Mouse (Mus musculus) lung, postnatal 25 days (tissue): ENCODE data around the gene Tnni2.
A peak's percentile ranks its signal among the peaks of the same experiment; 100 is the strongest.

Experiments used
- DNase-seq: peaks from one replicate; pipeline ENCODE4 v3.0.0; 2022; ENCODE audit warnings: low spot score

Gene Tnni2

DNA sequence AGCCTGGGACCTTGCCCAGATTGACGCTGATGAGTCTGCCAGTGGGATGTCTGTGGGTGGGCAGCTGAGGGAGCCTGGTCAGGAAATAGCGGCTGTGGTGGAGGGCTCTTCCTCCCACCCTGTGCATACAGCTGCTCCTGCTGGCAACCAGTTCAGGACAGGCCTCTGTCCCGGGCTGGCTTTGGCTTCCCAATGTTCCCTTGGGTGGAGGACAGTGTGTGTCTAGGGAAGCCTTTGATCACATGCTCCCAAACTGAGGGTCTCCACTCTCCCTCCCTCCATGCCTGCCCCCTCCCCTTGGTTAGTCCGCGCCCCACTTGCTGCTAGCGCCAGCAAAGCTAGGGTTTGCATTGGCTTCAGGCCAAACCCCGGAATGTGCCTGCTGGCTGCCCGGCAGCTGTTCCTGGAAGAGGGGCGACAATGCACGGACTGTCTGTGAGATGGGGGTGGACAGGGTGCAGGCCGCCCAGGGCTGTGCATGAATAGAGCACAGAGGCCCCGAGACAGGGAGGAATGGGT is 11.4 kb upstream of the Tnni2 start:
- DNase-seq: no peak

DNA sequence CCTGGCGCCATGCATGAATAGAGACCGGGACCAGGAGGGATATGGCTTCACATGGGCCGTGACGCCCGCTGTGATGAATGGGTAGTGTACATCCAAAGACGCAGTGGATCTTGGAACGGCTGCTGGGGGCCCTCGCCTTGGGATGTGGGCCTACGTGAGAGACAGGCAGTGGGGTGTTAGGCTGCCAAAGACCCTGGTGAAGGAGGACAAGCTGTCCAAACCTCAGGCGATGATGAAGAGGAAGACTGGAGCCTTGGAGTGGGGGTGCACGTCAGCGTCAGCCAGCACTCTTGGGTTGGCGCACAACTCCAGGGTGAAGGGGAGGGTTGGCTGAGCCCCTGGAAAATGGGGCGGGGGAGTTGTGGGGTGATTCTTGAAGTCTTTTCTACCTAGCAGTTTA is 10.5 kb upstream of the Tnni2 start:
- DNase-seq: no peak

DNA sequence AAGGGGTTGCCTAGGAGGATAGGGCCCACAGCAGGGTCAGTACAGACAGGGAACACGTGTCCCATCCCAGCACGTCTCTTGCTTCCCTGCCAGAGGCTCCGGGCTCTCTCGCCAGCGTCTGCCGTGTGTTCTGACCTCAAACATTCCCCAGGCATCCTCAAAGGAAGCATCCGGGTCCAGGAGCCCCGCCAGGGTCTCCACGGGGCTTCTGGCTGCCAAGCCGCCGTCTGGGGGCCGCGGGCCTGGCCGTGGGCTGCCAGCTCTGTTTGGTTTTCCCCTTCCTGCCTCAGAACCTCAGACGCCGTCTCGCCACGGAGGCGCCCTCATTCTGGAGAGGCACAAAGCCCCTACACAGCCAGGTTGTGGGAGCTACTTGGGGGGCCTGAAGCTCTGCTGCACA is 8.0 kb upstream of the Tnni2 start:
- DNase-seq: no peak

DNA sequence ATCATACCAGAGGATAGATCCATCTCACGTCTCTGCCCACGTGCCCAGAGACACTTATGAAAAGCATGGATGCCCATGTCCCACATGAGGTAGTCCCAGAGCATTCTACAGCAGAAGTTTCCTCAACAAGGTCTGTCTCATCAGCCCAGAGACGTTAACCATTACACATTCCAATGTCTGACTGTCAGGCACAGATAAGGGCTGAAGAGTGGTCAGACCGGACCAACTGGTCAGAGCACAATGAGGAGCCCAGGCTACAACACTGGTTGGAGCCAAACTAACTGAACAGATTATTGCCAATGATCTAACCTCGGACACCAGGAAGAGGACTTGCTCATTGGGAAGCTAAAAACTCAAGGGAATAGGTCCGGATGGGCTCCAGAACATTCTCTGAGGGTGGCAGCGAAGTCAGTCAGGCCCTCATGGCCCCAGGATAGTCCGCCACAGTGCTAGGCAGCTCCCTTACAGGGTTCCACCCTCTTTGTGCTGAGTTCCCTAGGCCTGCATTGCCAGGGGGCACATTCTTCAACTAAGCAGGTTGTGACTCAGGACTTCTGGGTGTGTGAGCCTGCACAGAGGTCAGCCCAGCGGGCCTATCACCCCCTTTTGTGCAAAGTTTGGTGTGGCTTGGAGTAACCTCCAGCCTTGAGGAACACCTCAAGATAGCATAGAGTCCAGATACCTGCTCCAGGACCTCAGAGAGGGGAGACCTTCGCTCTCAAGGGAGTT is 7.3 kb upstream of the Tnni2 start, which contains the start of gene Syt8:
Gene Syt8, plus strand, starts transcription at position 714 of the 729 bp plus-strand sequence.
- peak; percentile 56 for DNase-seq

DNA sequence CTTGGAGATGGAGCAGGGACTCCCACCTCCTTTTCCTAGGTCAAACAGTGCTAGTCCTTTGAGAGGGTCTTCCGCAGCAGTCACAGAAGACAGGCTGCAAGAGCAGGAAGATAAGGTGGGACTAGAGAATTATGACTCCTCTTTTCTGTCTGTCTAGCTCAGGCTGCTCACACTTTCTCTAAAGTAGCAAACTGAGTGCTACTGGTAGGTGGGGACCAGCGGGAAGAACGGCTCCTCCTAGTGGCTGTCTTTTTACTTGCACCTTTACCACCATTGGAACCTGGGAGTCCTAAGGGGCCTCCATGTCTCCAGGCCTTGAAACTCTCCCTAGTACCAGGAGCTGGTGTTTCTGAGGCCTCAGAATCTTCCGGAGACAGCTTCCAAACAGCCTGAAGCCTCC is 6.1 kb upstream of the Tnni2 start:
- peak; percentile 78 for DNase-seq

DNA sequence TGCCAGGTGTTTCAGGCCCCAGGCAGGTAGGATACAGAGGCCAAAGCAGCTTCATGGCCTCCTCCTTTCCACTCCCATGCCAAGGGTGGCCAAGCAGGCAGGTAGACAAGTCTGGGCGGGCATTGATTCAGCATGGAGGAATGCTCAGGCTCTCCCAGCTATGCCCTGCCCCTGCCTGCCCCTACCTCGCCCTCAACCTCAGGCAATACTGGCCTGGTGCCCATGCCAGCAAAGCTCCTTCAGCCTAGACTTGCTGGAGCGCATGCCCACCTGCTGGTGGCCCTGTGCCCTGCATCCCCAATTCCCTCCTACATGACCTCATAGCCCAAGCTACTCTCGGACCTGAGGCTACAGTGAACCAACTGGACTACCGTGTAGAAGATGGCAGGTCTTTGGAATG is 4.3 kb upstream of the Tnni2 start:
- peak; percentile 55 for DNase-seq

DNA sequence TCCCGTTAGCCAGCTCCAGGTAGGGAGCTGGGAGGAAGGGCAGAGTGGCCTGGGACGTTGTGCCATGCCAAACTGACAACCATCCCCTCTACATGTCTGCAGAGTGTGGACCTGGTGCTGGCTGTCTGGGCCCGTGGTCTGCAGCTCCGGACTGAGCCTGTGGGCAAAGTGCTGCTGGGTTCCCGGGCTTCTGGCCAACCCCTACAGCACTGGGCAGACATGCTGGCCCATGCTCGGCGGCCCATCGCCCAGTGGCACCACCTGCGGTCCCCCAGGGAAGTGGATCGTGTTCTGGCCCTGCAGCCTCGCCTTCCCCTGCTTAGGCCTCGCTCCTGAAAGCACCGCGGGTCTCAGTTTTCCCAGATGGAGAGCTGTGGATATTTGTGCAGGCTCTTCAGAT is 1.6 kb upstream of the Tnni2 start:
- no peak for DNase-seq

DNA sequence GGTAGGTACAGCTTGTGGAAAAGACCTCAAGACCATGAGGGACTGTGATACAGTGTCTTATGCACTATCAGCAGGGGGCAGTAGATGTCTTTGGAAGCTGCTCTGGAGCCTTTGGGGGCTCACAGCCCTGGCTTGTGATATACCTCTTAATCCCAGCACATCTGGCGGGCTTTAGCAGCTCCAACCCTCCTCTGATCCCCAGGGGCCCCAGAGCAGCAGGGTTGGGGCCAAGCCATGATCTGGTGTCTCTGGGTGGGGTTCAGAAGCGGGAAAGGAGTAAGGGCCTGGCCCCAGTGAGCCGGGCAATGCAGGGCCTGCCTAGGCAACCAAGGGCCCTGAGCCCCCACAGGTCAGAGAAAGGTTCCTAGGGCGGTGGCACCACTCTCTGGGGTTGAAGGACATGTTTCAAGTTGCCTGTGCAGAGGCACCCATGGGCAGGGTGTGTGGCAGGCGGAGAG is 922 bp upstream of the Tnni2 start:
- no peak for DNase-seq

DNA sequence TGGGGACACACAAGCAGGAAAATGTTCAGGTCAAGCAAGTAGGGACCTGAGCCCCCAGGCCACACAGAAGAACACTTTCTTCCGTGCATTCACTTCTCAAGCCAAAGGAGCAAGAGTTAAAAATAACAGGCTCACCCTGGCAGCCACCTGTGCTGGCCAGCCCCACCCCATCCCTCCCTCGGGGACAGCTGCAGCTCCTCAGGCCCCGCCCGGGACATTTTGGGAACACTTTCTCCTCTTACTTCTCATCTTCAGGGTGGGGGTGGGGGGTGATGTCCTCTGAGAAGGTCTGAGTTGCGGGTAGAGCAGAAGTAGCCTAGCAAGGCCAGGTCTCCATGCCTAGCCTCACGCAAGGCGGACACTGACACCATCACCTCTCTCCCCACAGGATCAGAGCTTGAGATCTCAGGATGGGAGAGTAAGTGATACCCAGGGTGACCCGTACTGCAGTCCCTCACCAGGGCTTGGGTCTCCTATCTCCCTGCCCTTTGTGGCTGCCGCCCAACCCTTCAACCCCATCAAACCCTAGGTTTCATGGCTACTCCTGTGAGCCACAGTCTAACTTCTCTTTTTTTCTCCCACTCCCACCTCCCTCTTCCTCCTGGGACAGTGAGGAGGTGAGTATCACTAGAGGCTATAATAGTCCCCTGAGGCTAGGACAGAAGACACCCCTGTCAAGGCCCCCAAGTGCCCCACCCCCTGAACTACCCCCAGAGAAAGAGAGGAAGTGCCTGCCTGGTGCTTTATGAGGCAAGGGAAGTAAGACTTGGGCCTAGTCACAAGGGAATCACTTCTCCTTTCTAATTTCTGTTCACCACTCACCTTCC is 686 bp downstream of the Tnni2 start:
- DNase-seq: peak; percentile 25

DNA sequence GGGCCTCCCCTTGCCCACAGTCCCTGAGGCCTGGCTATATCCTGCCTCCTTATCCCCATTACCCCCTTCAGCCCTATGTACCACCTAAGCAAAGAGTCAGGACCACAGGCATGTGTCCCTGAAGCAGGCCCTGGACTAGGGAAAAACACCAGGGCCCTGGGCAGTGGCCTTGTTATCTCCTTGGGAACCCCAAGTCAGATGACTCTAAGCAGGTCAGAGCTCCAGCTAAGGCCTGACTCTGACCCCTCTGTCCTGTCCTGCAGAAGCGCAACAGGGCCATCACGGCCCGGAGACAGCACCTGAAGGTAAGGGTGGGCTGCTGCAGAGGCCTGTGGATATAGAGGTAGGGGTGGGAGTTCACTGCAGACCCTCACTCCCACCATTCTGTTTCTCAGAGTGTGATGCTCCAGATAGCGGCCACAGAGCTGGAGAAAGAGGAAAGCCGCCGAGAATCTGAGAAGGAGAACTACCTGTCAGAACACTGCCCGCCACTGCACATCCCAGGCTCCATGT is 1.4 kb downstream of the Tnni2 start:
- DNase-seq: no peak

DNA sequence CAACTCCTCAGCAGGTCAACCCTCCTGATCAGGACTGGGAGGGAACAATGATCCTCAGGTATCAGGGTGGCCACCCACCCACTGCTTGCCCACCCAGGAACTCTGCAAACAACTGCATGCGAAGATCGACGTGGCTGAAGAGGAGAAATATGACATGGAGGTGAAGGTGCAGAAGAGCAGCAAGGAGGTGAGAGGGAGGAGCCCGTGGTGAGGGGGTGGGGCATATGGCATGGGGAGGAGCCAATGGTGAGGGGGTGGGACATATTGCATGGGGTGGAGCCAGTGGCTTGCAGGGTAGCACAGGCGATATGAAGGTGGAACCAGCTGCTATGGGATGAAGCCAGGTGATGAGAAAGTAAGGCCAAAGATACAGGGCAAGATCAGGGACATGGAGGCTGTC is 1.9 kb downstream of the Tnni2 start:
- no peak for DNase-seq

DNA sequence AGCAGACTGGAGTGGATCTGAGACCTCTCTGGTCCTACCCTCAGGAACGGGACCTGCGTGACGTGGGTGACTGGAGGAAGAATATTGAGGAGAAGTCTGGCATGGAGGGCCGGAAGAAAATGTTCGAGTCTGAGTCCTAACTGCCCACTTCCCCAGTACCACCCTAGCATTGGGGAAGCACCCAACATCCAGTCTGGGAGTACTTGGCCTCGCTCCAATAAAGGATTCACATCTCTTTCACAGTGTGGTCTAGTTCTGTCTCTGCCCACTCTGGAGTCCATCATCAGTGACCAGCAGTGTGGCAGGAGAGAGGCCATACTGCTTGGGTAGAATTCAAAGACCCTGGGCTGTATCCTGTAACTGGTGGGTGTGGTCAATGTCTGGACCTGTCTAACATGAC is 2.6 kb downstream of the Tnni2 start:
- DNase-seq: no peak

DNA sequence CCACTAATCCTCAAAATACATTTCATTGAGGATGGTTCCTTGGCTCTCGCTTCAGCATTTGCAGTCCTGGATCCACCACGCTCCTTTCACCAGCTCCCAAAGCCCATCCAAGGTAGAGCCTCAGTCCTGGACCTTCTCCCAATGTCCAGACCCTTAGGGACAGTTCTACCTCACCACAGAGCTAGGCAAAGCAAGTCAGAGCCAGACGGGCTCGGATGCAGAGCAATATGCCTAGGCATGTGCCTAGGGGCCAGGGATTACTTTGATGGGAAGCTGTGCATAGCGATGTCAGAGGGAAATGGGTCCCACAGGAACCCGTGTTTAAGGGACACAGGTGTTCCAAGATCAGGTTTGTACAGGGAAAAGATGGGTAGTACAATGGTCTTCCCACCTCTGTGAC is 3.7 kb downstream of the Tnni2 start:
- DNase-seq: no peak

DNA sequence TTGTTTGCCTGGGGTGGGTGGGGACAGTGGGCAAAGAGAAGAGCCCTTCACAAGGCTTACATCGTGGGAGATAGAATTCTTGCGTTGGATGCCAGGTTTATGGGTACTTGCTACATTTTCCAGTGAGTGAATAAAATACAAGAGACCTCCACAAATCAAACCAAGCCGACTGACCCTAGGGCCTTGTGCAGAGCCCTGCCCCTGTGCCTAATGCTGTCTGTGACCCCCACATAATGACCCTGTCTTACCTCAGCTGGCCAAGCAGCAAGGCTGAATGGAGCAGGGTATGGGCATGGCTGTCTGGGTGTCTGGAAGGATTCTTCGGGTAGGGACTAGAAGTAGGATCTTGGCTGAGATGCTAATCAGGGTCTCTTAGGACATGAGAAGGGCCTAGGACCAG is 4.7 kb downstream of the Tnni2 start:
- no peak for DNase-seq

DNA sequence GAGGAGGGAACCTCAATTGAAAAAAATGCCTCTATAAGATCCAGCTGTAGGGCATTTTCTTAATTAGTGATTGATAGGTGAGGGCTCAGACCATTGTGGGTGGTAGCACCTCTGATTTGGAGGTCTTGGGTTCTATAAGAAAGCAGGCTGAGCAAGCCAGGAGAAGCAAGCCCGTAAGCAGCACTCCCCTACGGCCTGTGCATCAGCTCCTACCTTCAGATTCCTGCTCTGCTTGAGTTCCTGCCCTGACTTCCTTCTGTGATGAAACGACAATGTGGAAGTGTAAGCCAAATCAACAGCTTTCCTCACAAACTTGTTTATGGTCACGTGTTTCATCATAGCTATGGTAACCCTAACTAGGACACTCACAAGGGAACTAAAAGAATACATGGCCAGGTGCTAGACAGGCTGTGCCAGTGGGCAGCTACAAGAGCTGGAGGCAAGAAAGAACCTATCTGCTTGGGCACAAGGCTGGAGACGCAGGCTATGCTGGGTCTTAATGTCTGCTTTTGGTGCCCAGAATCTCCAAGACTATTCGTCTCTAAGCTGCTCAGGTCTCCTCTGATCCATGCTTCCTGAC is 7.5 kb downstream of the Tnni2 start:
- no peak for DNase-seq

DNA sequence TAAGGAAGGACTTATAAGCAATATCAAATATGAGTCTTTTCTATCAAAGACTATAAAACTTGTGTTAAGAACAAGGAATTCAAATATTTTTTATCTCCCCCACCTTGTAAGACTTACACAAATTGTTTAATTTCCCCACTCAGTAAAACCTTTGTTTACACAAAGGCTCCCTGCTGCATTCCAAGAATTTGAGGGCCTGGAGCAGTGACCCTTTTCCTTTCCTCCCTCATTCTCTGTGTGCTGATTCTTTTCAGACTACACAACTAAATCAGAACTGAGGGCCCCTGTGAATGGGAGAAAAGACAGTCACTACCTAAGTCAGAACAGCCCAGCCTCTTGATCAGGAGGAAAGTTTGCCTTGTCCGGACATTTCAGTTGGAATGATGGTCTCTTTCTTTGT is 13.1 kb downstream of the Tnni2 start:
- DNase-seq: no peak

DNA sequence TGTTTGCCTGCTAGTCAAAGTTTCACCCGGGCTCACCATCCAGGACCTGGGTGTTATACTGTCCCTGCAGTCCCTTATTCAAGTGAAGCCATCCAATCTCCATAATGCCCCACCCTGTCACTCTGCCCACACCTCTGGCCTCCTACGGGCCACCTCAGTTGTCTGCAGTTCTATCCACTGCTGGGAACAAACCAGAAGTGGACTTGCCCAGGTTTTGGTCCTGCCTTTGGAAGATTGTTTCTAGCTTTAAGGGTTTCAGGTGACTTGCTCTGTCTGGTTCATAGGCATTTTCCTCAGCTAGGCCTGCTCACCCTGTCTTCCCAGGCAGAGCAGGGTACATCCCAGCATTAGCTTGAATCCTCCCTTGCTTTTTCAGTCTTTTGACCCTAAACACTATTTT is 13.6 kb downstream of the Tnni2 start:
- DNase-seq: no peak

DNA sequence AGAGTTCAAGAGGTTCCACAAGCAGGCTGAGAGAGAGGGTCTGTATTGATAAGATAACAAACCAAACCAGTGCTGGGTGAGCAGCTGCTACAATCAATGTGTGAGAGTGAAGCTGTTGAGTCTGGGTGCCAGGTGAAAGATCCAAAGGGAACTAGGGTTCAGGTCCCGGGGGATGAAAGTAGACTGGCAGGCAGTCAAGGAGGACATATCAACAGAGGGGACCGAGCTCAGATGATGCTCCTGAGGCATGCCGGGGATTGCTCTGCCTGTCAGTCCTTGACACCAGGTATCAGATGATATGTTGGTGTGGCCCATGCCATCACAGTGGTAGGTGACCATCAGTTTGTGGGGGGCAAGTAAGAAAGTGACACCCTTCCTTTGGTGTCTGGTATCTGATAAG is 15.2 kb downstream of the Tnni2 start:
- DNase-seq: no peak

DNA sequence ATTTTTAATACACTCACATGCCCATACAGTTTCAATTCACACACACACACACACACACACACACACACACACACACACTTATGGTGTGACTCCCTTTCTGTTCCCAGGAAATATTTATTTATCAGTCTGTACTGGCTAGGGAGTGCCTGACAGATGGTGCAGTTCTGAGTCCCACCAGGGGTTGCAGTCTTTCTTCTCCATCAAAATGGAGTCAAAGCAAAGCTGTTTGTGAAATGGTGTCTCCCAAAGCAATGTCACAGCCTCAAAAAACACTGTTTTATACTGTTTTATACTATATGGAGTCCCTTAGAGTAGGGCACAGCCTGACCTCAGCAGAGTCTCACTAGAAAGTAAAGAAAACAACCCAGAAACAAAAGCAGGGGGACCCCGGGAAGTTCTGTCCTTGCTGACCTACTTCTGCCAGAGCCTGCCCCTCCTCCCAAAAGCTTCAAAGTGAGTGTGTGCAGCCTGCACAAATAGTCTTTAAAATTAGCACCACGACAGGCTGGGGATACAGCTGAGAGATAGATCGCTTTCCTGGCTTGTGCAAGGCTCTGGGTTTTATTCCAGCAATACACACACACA is 15.7 kb downstream of the Tnni2 start:
- no peak for DNase-seq

DNA sequence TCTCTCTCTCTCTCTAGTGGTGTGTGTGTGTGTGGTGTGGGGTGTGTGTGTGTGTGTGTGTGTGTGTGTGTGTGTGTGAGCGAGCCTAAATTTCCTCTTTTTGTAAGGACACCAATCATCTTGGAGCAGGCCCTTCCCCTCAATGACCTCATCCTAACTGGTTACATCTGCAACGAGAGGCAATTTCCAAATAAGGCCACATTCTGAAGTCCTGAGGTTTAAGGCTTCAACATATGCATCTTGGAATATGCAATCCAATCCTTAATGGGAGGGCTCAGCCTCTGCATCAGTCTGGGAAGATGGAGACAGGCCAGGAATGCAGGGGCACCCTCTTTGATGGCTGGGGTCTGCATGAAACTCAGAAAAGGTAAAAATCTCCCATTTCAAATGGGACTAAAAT is 16.4 kb downstream of the Tnni2 start:
- DNase-seq: peak; percentile 46

DNA sequence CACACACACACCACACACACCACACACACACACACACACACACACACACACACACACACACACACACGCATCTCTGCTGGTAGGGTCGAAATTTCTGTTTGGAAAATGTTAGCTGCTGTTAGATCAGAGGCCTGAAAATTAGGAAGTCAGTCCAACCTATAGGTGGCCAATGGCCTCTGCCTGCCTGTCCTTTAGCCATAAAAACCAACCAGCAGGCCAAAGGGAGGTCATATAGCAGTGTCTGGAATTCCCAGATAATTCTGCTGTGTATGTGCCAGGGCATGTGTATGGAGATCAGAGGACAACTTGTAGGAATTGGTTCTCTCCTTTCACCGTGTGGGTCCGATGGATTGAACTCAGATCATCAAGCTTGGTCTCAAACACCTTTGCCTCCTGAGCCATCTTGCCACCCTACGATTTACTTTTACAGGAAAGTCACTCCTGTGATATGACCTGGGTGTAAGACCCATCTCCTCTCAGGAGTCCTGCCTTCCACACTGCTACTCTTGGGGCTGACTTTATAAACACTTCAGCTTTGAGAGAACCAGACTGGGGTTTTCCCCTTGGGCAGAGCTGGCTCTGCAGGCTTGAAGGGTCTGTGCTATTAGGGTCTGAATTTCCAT is 17.2 kb downstream of the Tnni2 start:
- no peak for DNase-seq

DNA sequence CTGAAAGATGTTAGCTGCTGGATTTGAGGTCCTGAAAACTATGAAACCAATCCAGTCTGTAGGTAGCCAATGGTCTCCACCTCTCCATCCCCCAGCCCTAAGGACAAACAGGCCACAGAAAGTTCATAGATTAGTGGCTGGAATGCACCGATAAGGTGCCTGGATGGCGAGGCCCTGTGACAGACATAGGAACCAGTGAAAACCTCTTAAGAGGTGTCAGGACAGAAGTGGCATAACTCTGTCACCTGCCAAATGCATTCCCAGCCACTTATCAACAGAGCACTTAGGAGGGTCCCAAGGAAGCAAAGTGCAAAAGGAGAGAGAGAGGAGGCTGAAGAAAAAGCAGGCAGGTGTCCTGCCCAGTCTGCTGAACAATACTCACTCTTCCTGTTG is 17.7 kb downstream of the Tnni2 start:
- no peak for DNase-seq
